22 mouse cellular contexts compared by ENCODE assay signal in the genomic region with DNA sequence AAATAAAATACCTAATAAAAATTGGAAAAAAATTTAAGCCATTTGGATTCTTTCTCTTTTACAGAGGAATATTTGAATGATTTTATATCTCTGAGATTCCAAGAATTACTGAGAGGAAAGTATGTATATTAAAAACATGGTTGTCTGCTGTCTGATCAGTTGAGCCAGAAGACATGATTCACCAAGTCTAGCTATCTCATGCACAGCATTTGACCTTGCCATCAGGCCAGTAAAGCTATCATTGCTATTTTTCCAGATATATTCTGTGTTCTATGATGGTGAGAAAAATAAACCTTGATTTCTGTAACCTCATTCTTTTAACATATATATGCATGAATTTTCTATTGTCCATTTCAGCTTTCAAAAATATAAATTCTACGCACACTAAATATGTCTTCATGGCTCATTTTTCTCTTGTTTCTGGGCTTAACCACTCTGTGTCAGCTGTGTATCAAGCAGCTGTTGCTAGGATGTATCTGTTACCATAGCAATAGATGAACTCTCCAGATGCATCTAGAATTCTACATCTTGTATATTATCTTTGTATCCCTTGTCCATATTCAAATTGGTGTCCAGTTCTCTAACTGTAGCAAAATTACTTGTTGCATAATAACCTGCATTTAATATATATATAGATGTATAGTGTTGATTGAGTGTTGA. TPM values are rescaled to one million over a fixed set of nuclear protein-coding genes. Genes with fewer than 3 reads are reported as not detected.
A peak's percentile ranks its signal among the peaks of the same experiment; 100 is the strongest.
DNase-seq lines count a peak whose midpoint lies in the region; ATAC-seq and TF ChIP-seq lines count a peak whose summit lies in the region.
"Had no signal": no experiment of that assay in that cellular context is flagged by ENCODE, and none has a peak within 500 bp of the region (broad histone marks: within the 10 kb centered on the region; RNA-seq: fewer than 3 reads in every experiment).

No protein-coding gene starts in this region.

- WGBS in forebrain, embryonic 13.5 days = 88% methylated on average over 1 of the region's 1 CpGs
- 94% methylated on average over 1 of the region's 1 CpGs for WGBS in forebrain, embryonic 11.5 days
- 86% methylated on average over 1 of the region's 1 CpGs for WGBS in hindbrain, embryonic 16.5 days
- WGBS in hindbrain, embryonic 11.5 days = 90% methylated on average over 1 of the region's 1 CpGs
- WGBS in midbrain, embryonic 16.5 days = 83% methylated on average over 1 of the region's 1 CpGs
- WGBS in midbrain, embryonic 13.5 days = 94% methylated on average over 1 of the region's 1 CpGs
- WGBS in cerebellum, adult 2 months = 81% methylated on average over 1 of the region's 1 CpGs

- TF ChIP-seq POLR2A in cerebellum, adult 2 months (IDR thresholded peaks at IDR 0.05; ENCODE audit: borderline replicate concordance, insufficient read depth, low read length) = no peak

- H3K9me3 ChIP-seq in forebrain, embryonic 13.5 days (replicated peaks) = no peaks in the 10 kb centered on the region
- no peaks in the 10 kb centered on the region for H3K9me3 ChIP-seq in forebrain, embryonic 11.5 days (ENCODE audit: control insufficient read depth, low read length)
- H3K9me3 ChIP-seq in hindbrain, embryonic 16.5 days (ENCODE audit: control insufficient read depth, low read length) = no peaks in the 10 kb centered on the region
- no peaks in the 10 kb centered on the region for H3K9me3 ChIP-seq in hindbrain, embryonic 11.5 days (ENCODE audit: control insufficient read depth, low read length)
- H3K9me3 ChIP-seq in midbrain, embryonic 16.5 days (replicated peaks; ENCODE audit: control insufficient read depth, low read length, poor library complexity, severe bottlenecking) = no peaks in the 10 kb centered on the region
- no peaks in the 10 kb centered on the region for H3K9me3 ChIP-seq in midbrain, embryonic 13.5 days
- H3K9me3 ChIP-seq: embryonic facial prominence, embryonic 12.5 days; G1E; heart, embryonic 13.5 days; intestine, embryonic 15.5 days had no signal

- H3K4me2 ChIP-seq in forebrain, embryonic 13.5 days = no peak overlapping the region
- no peak overlapping the region for H3K4me2 ChIP-seq in forebrain, embryonic 11.5 days (ENCODE audit: low read depth, low read length, severe bottlenecking)
- H3K4me2 ChIP-seq in hindbrain, embryonic 16.5 days (ENCODE audit: low read length) = no peak overlapping the region
- no peak overlapping the region for H3K4me2 ChIP-seq in hindbrain, embryonic 11.5 days (replicated peaks; ENCODE audit: low read depth, low read length)
- H3K4me2 ChIP-seq in midbrain, embryonic 16.5 days (ENCODE audit: low read length) = no peak overlapping the region
- no peak overlapping the region for H3K4me2 ChIP-seq in midbrain, embryonic 13.5 days (replicated peaks)
- H3K4me2 ChIP-seq: embryonic facial prominence, embryonic 12.5 days; heart, embryonic 13.5 days; intestine, embryonic 15.5 days had no signal

- H3K4me1 ChIP-seq in forebrain, embryonic 13.5 days = no peaks in the 10 kb centered on the region
- no peaks in the 10 kb centered on the region for H3K4me1 ChIP-seq in forebrain, embryonic 11.5 days (replicated peaks; ENCODE audit: control insufficient read depth, insufficient read depth, low read length)
- no peaks in the 10 kb centered on the region for H3K4me1 ChIP-seq in hindbrain, embryonic 16.5 days (ENCODE audit: control insufficient read depth, insufficient read depth, low read depth, low read length)
- H3K4me1 ChIP-seq in hindbrain, embryonic 11.5 days (replicated peaks; ENCODE audit: control insufficient read depth, insufficient read depth, low read length) = no peaks in the 10 kb centered on the region
- H3K4me1 ChIP-seq in midbrain, embryonic 16.5 days (ENCODE audit: control insufficient read depth, insufficient read depth, low read length) = no peaks in the 10 kb centered on the region
- H3K4me1 ChIP-seq in midbrain, embryonic 13.5 days (replicated peaks) = no peaks in the 10 kb centered on the region
- H3K4me1 ChIP-seq in cerebellum, adult 2 months (ENCODE audit: control insufficient read depth, insufficient read depth, low read length) = no peaks in the 10 kb centered on the region
- H3K4me1 ChIP-seq: embryonic facial prominence, embryonic 12.5 days; heart, embryonic 13.5 days; intestine, embryonic 15.5 days had no signal

- no peak for DNase-seq in forebrain, embryonic 11.5 days (ENCODE audit: low spot score)
- DNase-seq in hindbrain, embryonic 11.5 days (ENCODE audit: low spot score) = no peak
- DNase-seq in cerebellum, adult 2 months = no peak
- DNase-seq: adrenal gland, adult 8-10 months; adrenal gland, postnatal 36 days; B cell, adult 2 months; cerebellum, adult 11 months; cerebellum, adult 9-10 months; cerebellum, postnatal 25 days; gastrocnemius, postnatal 36 days; heart, postnatal 4 days had no signal

- no peaks in the 10 kb centered on the region for H3K27me3 ChIP-seq in forebrain, embryonic 13.5 days
- no peaks in the 10 kb centered on the region for H3K27me3 ChIP-seq in forebrain, embryonic 11.5 days (ENCODE audit: control insufficient read depth, insufficient read depth, low read length)
- H3K27me3 ChIP-seq in hindbrain, embryonic 16.5 days (replicated peaks; ENCODE audit: control insufficient read depth, insufficient read depth, low read length) = no peaks in the 10 kb centered on the region
- no peaks in the 10 kb centered on the region for H3K27me3 ChIP-seq in hindbrain, embryonic 11.5 days (ENCODE audit: control insufficient read depth, insufficient read depth, low read length)
- no peaks in the 10 kb centered on the region for H3K27me3 ChIP-seq in midbrain, embryonic 16.5 days (ENCODE audit: control insufficient read depth, insufficient read depth, low read depth, low read length)
- no peaks in the 10 kb centered on the region for H3K27me3 ChIP-seq in midbrain, embryonic 13.5 days
- no peaks in the 10 kb centered on the region for H3K27me3 ChIP-seq in cerebellum, adult 2 months (ENCODE audit: control insufficient read depth, insufficient read depth, low read length)
- H3K27me3 ChIP-seq: embryonic facial prominence, embryonic 12.5 days; heart, embryonic 13.5 days; intestine, embryonic 15.5 days had no signal

- H3K9ac ChIP-seq in forebrain, embryonic 13.5 days = no peak overlapping the region
- no peak overlapping the region for H3K9ac ChIP-seq in forebrain, embryonic 11.5 days (ENCODE audit: low read length)
- H3K9ac ChIP-seq in hindbrain, embryonic 16.5 days (ENCODE audit: low read depth, low read length) = no peak overlapping the region
- no peak overlapping the region for H3K9ac ChIP-seq in hindbrain, embryonic 11.5 days (ENCODE audit: low read depth, low read length)
- H3K9ac ChIP-seq in midbrain, embryonic 16.5 days (ENCODE audit: low read depth, low read length) = no peak overlapping the region
- H3K9ac ChIP-seq in midbrain, embryonic 13.5 days (replicated peaks) = no peak overlapping the region
- H3K9ac ChIP-seq: embryonic facial prominence, embryonic 12.5 days; heart, embryonic 13.5 days; intestine, embryonic 15.5 days had no signal

- no peaks in the 10 kb centered on the region for H3K36me3 ChIP-seq in forebrain, embryonic 13.5 days (ENCODE audit: poor library complexity, severe bottlenecking)
- no peaks in the 10 kb centered on the region for H3K36me3 ChIP-seq in forebrain, embryonic 11.5 days (ENCODE audit: control insufficient read depth, insufficient read depth, low read length)
- no peaks in the 10 kb centered on the region for H3K36me3 ChIP-seq in hindbrain, embryonic 16.5 days (ENCODE audit: control insufficient read depth, insufficient read depth, low read length)
- H3K36me3 ChIP-seq in hindbrain, embryonic 11.5 days (ENCODE audit: control insufficient read depth, insufficient read depth, low read length) = no peaks in the 10 kb centered on the region
- no peaks in the 10 kb centered on the region for H3K36me3 ChIP-seq in midbrain, embryonic 16.5 days (ENCODE audit: control insufficient read depth, insufficient read depth, low read length)
- H3K36me3 ChIP-seq in midbrain, embryonic 13.5 days = no peaks in the 10 kb centered on the region
- H3K36me3 ChIP-seq: embryonic facial prominence, embryonic 12.5 days; G1E; heart, embryonic 13.5 days; intestine, embryonic 15.5 days had no signal

- H3K27ac ChIP-seq in forebrain, embryonic 13.5 days = no peak overlapping the region
- H3K27ac ChIP-seq in forebrain, embryonic 11.5 days (ENCODE audit: low read depth, low read length) = no peak overlapping the region
- H3K27ac ChIP-seq in hindbrain, embryonic 16.5 days (ENCODE audit: low read depth, low read length) = no peak overlapping the region
- no peak overlapping the region for H3K27ac ChIP-seq in hindbrain, embryonic 11.5 days (ENCODE audit: low read depth, low read length)
- no peak overlapping the region for H3K27ac ChIP-seq in midbrain, embryonic 16.5 days (ENCODE audit: low read length)
- no peak overlapping the region for H3K27ac ChIP-seq in midbrain, embryonic 13.5 days
- H3K27ac ChIP-seq in cerebellum, adult 2 months (ENCODE audit: insufficient read depth, low read length) = no peak overlapping the region
- H3K27ac ChIP-seq: embryonic facial prominence, embryonic 12.5 days; heart, embryonic 13.5 days; intestine, embryonic 15.5 days had no signal

- no peak for TF ChIP-seq CTCF in cerebellum, adult 2 months (IDR thresholded peaks at IDR 0.05; ENCODE audit: borderline replicate concordance, insufficient read depth, low read depth, low read length)

- no peak overlapping the region for H3K4me3 ChIP-seq in forebrain, embryonic 13.5 days
- no peak overlapping the region for H3K4me3 ChIP-seq in forebrain, embryonic 11.5 days (ENCODE audit: low read depth, low read length)
- H3K4me3 ChIP-seq in hindbrain, embryonic 16.5 days (ENCODE audit: low read length) = no peak overlapping the region
- H3K4me3 ChIP-seq in hindbrain, embryonic 11.5 days (ENCODE audit: low read depth, low read length) = no peak overlapping the region
- no peak overlapping the region for H3K4me3 ChIP-seq in midbrain, embryonic 16.5 days (ENCODE audit: low read depth, low read length)
- H3K4me3 ChIP-seq in midbrain, embryonic 13.5 days (replicated peaks) = no peak overlapping the region
- no peak overlapping the region for H3K4me3 ChIP-seq in cerebellum, adult 2 months (replicated peaks; ENCODE audit: insufficient read depth, low read depth, low read length)
- H3K4me3 ChIP-seq: embryonic facial prominence, embryonic 12.5 days; heart, embryonic 13.5 days; intestine, embryonic 15.5 days had no signal

- ATAC-seq in forebrain, embryonic 13.5 days = 0 out of 2 replicates have a peak, but pooled peaks have one; percentile 38
- ATAC-seq in forebrain, embryonic 11.5 days (replicated peaks; ENCODE audit: low FRiP score) = no peak
- peak; percentile 78; the same call in 1 of the 2 replicates for ATAC-seq in hindbrain, embryonic 16.5 days
- ATAC-seq in hindbrain, embryonic 11.5 days (ENCODE audit: low FRiP score) = no peak
- peak; percentile 92 for ATAC-seq in midbrain, embryonic 16.5 days
- no peak; the same call in 1 of the 2 replicates for ATAC-seq in midbrain, embryonic 13.5 days
- ATAC-seq: CD4-positive, CD25-positive, alpha-beta regulatory T cell, adult 4 months; intestine, embryonic 15.5 days had no signal

RNA-seq across cellular contexts. Expression of a gene that starts 53.0 kb away (rescaled TPM):
- polyA plus RNA-seq in forebrain, embryonic 13.5 days (2015; fragmentation: Nextera tagmentation; extraction: Ambion mirVana) = 0.92 and 1.8 TPM in 2 replicates
- not detected in 2 replicates for polyA plus RNA-seq in forebrain, embryonic 11.5 days (2014; fragmentation: Nextera tagmentation; extraction: Ambion mirVana)
- 3.2 and 3.3 TPM in 2 replicates for polyA plus RNA-seq in hindbrain, embryonic 16.5 days (2015; fragmentation: Nextera tagmentation; extraction: Ambion mirVana)
- polyA plus RNA-seq in hindbrain, embryonic 11.5 days (2014; fragmentation: Nextera tagmentation; extraction: Ambion mirVana) = 0.17 and 0.31 TPM in 2 replicates
- polyA plus RNA-seq in midbrain, embryonic 16.5 days (2015; fragmentation: Nextera tagmentation; extraction: Ambion mirVana) = 2.2 and 2.7 TPM in 2 replicates
- polyA plus RNA-seq in midbrain, embryonic 13.5 days (2015; fragmentation: Nextera tagmentation; extraction: Ambion mirVana) = 0.68 and 0.82 TPM in 2 replicates
- polyA plus RNA-seq in cerebellum, adult 2 months (2012; rRNA removed) = 1.5 and 2.1 TPM in 2 replicates
- polyA plus RNA-seq: embryonic facial prominence, embryonic 12.5 days; G1E; heart, embryonic 13.5 days; heart, postnatal 0 days had no signal

RNA-seq across cellular contexts. Expression of a gene that starts 56.2 kb away (rescaled TPM):
- not detected in 2 replicates for polyA plus RNA-seq in forebrain, embryonic 13.5 days (2015; fragmentation: Nextera tagmentation; extraction: Ambion mirVana)
- polyA plus RNA-seq in forebrain, embryonic 11.5 days (2014; fragmentation: Nextera tagmentation; extraction: Ambion mirVana) = not detected in 2 replicates
- polyA plus RNA-seq in hindbrain, embryonic 16.5 days (2015; fragmentation: Nextera tagmentation; extraction: Ambion mirVana) = not detected in 2 replicates
- not detected in 2 replicates for polyA plus RNA-seq in hindbrain, embryonic 11.5 days (2014; fragmentation: Nextera tagmentation; extraction: Ambion mirVana)
- not detected in 2 replicates for polyA plus RNA-seq in midbrain, embryonic 16.5 days (2015; fragmentation: Nextera tagmentation; extraction: Ambion mirVana)
- not detected in 2 replicates for polyA plus RNA-seq in midbrain, embryonic 13.5 days (2015; fragmentation: Nextera tagmentation; extraction: Ambion mirVana)
- polyA plus RNA-seq in cerebellum, adult 2 months (2012; rRNA removed) = not detected in 2 replicates
- polyA plus RNA-seq: CD4-positive, CD25-positive, alpha-beta regulatory T cell, adult 4 months; cortical plate, adult 2 months; embryonic facial prominence, embryonic 12.5 days; G1E; heart, embryonic 13.5 days; heart, postnatal 0 days; intestine, embryonic 15.5 days had no signal

Comparison
In these comparisons a context has a peak if more than half of its experiments do, and no peak if none do; other contexts are left out.
1. ATAC-seq: peak in forebrain, embryonic 13.5 days (single experiment), hindbrain, embryonic 16.5 days (single experiment) and midbrain, embryonic 16.5 days (single experiment); none in forebrain, embryonic 11.5 days (single experiment), hindbrain, embryonic 11.5 days (single experiment) and midbrain, embryonic 13.5 days (single experiment).